Mouse (Mus musculus) spleen, postnatal 14 days (tissue): Measurements from ENCODE around the gene Gm3106.
"Not testable (repeated sequence)": the region's sequence is repeated elsewhere in the genome, so short reads cannot be mapped to it uniquely, and the experiment has no call there.

Experiments used
- DNase-seq, 2 experiments: peaks; one replicate each; pipeline ENCODE4 v3.0.0; 2021 to 2022; ENCODE audit warnings: low spot score in 2 of 2

Gm3106 gene

GRCm38 (mm10) chr5:94217705-94218104 is at the start of gene Gm3106:
TSS of gene Gm3106 (plus strand) at chr5:94218005.
- DNase-seq = not testable (repeated sequence)
